Mouse (Mus musculus) MEL (cell line): Measurements from ENCODE around the gene Nt5e. TPM values are rescaled to one million over a fixed set of nuclear protein-coding genes. Genes with fewer than 3 reads are reported as not detected.

Source experiments
- DNase-seq: peaks from one replicate; pipeline ENCODE4 v3.0.0; 2011; ENCODE audit warnings: low read depth, low spot score
- H3K27ac ChIP-seq: 2 replicates; pipeline ENCODE4 v1.5.1; 2012; ENCODE audit warnings: low read depth, mild to moderate bottlenecking, control low read depth, low read length, moderate library complexity; ENCODE audit not compliant: control insufficient read depth
- H3K27me3 ChIP-seq, 2 experiments: fragments of 150-350 bp in 1 of 2; sonication (generic) in 1 of 2; 2 replicates each; pipeline ENCODE4 v1.6.1; 2012; ENCODE audit warnings: low read length in 2 of 2, mild to moderate bottlenecking in 2 of 2, improper control_type of control experiment in 1 of 2, moderate library complexity in 1 of 2; ENCODE audit not compliant: insufficient read depth in 2 of 2, control insufficient read depth in 1 of 2
- H3K36me3 ChIP-seq, 2 experiments: 2 replicates each; pipeline ENCODE4 v1.6.1; 2012 to 2014; ENCODE audit warnings: low read length in 2 of 2, improper control_type of control experiment in 1 of 2, inconsistent platforms in 1 of 2, mild to moderate bottlenecking in 1 of 2; ENCODE audit not compliant: insufficient read depth in 2 of 2, control insufficient read depth in 1 of 2
- H3K4me1 ChIP-seq, 2 experiments: fragments of 150-350 bp in 1 of 2; sonication (generic) in 1 of 2; 2 replicates each; pipeline ENCODE4 v1.6.1; 2012; ENCODE audit warnings: low read length in 2 of 2, improper control_type of control experiment in 1 of 2, mild to moderate bottlenecking in 1 of 2; ENCODE audit not compliant: insufficient read depth in 2 of 2, control insufficient read depth in 1 of 2
- H3K4me3 ChIP-seq, 2 experiments: fragments of 150-350 bp in 1 of 2; sonication (generic) in 1 of 2; 2 replicates each; pipeline ENCODE4 v1.5.1; 2012; ENCODE audit warnings: low read depth in 2 of 2, low read length in 2 of 2, mild to moderate bottlenecking in 2 of 2, moderate library complexity in 2 of 2, control low read depth in 1 of 2, improper control_type of control experiment in 1 of 2; ENCODE audit not compliant: control insufficient read depth in 1 of 2, insufficient read depth in 1 of 2
- H3K79me2 ChIP-seq: 2 replicates; pipeline ENCODE4 v1.6.1; 2012; ENCODE audit warnings: mild to moderate bottlenecking, low read length, moderate library complexity; ENCODE audit not compliant: control insufficient read depth, poor library complexity, insufficient read depth
- H3K9ac ChIP-seq: 2 replicates; pipeline ENCODE4 v1.6.1; 2012; ENCODE audit warnings: low read depth, mild to moderate bottlenecking, control low read depth, low read length, moderate library complexity; ENCODE audit not compliant: control insufficient read depth, poor library complexity, severe bottlenecking
- H3K9me3 ChIP-seq: fragments of 150-350 bp; sonication (generic); replicated peaks from 2 replicates; pipeline ENCODE4 v1.6.1; 2012; ENCODE audit warnings: mild to moderate bottlenecking, low read length, improper control_type of control experiment, moderate library complexity; ENCODE audit not compliant: insufficient read depth
- CHD2 ChIP-seq: IDR thresholded peaks from 2 replicates; pipeline ENCODE4 v1.6.1; 2011; ENCODE audit warnings: low read length, improper control_type of control experiment
- CTCF ChIP-seq, 3 experiments: IDR thresholded peaks in 2 of 3; conservative IDR thresholded peaks in 1 of 3; 2 replicates each; pipeline ENCODE4 v1.5.1; 2011 to 2012; ENCODE audit warnings: low read length in 3 of 3, low read depth in 2 of 3, mild to moderate bottlenecking in 2 of 3, improper control_type of control experiment in 1 of 3, inconsistent platforms in 1 of 3, mixed read lengths in 1 of 3, moderate library complexity in 1 of 3; ENCODE audit not compliant: control insufficient read depth in 1 of 3, insufficient read depth in 1 of 3, poor library complexity in 1 of 3, severe bottlenecking in 1 of 3
- ELF1 ChIP-seq: IDR thresholded peaks from 2 replicates; pipeline ENCODE4 v1.6.1; 2014; ENCODE audit warnings: low read depth, mild to moderate bottlenecking, inconsistent platforms, low read length, improper control_type of control experiment, moderate library complexity
- GABPA ChIP-seq: IDR thresholded peaks from 2 replicates; pipeline ENCODE4 v1.6.1; 2012; ENCODE audit warnings: low read depth, mild to moderate bottlenecking, inconsistent platforms, low read length, improper control_type of control experiment, moderate library complexity
- JUND ChIP-seq: IDR thresholded peaks from 2 replicates; pipeline ENCODE4 v1.6.1; 2011; ENCODE audit warnings: low read depth, mild to moderate bottlenecking, improper control_type of control experiment, low read length
- KAT2A ChIP-seq: conservative IDR thresholded peaks from 2 replicates; pipeline ENCODE4 v1.6.1; 2012; ENCODE audit warnings: low read depth, low read length, improper control_type of control experiment, inconsistent platforms
- MXI1 ChIP-seq: IDR thresholded peaks from 2 replicates; pipeline ENCODE4 v1.6.1; 2011; ENCODE audit warnings: mild to moderate bottlenecking, low read depth, low read length, improper control_type of control experiment
- NELFE ChIP-seq: IDR thresholded peaks from 2 replicates; pipeline ENCODE4 v1.6.1; 2011; ENCODE audit warnings: low read depth, low read length, improper control_type of control experiment
- POLR2AphosphoS2 ChIP-seq: IDR thresholded peaks from 2 replicates; pipeline ENCODE4 v1.6.1; 2011; ENCODE audit warnings: low read length, improper control_type of control experiment
- POLR2AphosphoS5 ChIP-seq: IDR thresholded peaks from 2 replicates; pipeline ENCODE4 v1.6.1; 2012; ENCODE audit warnings: low read depth, borderline replicate concordance, mild to moderate bottlenecking, inconsistent platforms, low read length, moderate library complexity, mixed read lengths
- RAD21 ChIP-seq: IDR thresholded peaks from 2 replicates; pipeline ENCODE4 v1.6.1; 2011; ENCODE audit warnings: mild to moderate bottlenecking, low read depth, low read length, improper control_type of control experiment
- SIN3A ChIP-seq: IDR thresholded peaks from 2 replicates; pipeline ENCODE4 v1.6.1; 2012; ENCODE audit warnings: low read length, improper control_type of control experiment, inconsistent platforms
- SMC3 ChIP-seq: IDR thresholded peaks from 2 replicates; pipeline ENCODE4 v1.6.1; 2011; ENCODE audit warnings: low read depth, low read length, improper control_type of control experiment
- TAL1 ChIP-seq: IDR thresholded peaks from 2 replicates; pipeline ENCODE4 v1.6.1; 2012; ENCODE audit warnings: mild to moderate bottlenecking, inconsistent platforms, low read length, moderate library complexity, mixed read lengths
- TBP ChIP-seq: IDR thresholded peaks from 2 replicates; pipeline ENCODE4 v1.8.0; 2011; ENCODE audit warnings: low read depth, low read length, improper control_type of control experiment
- TCF12 ChIP-seq: IDR thresholded peaks from 2 replicates; pipeline ENCODE4 v1.6.1; 2014; ENCODE audit warnings: low read depth, mild to moderate bottlenecking, inconsistent platforms, low read length, improper control_type of control experiment, moderate library complexity
- UBTF ChIP-seq: IDR thresholded peaks from 2 replicates; pipeline ENCODE4 v1.6.1; 2012; ENCODE audit warnings: low read depth, mild to moderate bottlenecking, inconsistent platforms, low read length, improper control_type of control experiment, moderate library complexity, borderline replicate concordance; ENCODE audit not compliant: insufficient read depth
- ZC3H11A ChIP-seq: IDR thresholded peaks from 2 replicates; pipeline ENCODE4 v1.6.1; 2012; ENCODE audit warnings: low read depth, mild to moderate bottlenecking, inconsistent platforms, low read length, improper control_type of control experiment
- ZMIZ1 ChIP-seq: IDR thresholded peaks from 2 replicates; pipeline ENCODE4 v1.6.1; 2012; ENCODE audit warnings: low read depth, mild to moderate bottlenecking, inconsistent platforms, low read length, improper control_type of control experiment, moderate library complexity
- polyA plus RNA-seq, 2 experiments: library from polyadenylated mRNA; stranded (reverse) in 1 of 2; unstranded in 1 of 2; fragments of >175 nt in 1 of 2; fragments of >200 nt in 1 of 2; gene quantifications; 2 replicates each; pipeline versions ENCODE4 v1.2.1 to v1.2.4; 2012; ENCODE audit warnings: low replicate concordance in 2 of 2, low read depth in 1 of 2; ENCODE audit not compliant: insufficient read length in 2 of 2, insufficient read depth in 1 of 2, missing spikeins in 1 of 2
- total RNA-seq: library from RNA; depleted of rRNA; stranded (reverse); fragments of 300-350 nt; gene quantifications from 2 replicates; pipeline ENCODE4 v1.2.3, GENCODE M21; 2012

The Nt5e gene
- total and polyA plus RNA-seq, 3 experiments = 0.12 to 0.19 TPM; not detected in 1

DNA sequence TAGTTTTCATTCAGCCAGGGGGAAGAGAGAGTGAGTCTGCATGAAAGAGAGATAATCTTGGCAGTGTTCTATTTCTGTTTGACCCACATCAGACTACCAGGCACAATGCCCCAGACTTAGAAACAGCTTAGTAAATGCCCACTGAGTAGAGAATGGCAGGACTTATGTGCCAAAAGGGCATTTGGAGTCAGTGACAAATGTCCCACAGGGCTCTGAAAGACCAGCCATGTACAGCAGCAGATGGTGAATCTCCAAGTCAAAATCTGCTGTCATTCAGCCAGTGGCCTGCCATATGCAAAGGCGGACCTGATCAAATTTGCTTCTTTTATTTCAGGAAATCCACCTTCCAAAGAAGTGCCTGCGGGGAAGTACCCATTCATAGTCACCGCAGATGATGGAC, 36.1 kb downstream of the Nt5e start:
- Histone ChIP-seq H3K4me1 (peaks cover 15 to 22% of the 10 kb centered on the region in 2 experiments), H3K4me3 (no peak overlapping the region), H3K27ac (no peak overlapping the region), H3K36me3 (peaks cover 0 to 13% of the 10 kb centered on the region in 2 experiments; a peak in 2 of 4 replicates), H3K9ac (no peak overlapping the region), H3K9me3 (no peaks in the 10 kb centered on the region), H3K79me2 (no peaks in the 10 kb centered on the region), H3K27me3 (no peaks in the 10 kb centered on the region)
- DNase-seq = no peak
- TF ChIP-seq KAT2A (no peak), ELF1 (no peak), CHD2 (no peak), TAL1 (no peak), POLR2AphosphoS2 (no peak), NELFE (no peak), POLR2AphosphoS5 (no peak), RAD21 (no peak), ZC3H11A (no peak), GABPA (no peak)

DNA sequence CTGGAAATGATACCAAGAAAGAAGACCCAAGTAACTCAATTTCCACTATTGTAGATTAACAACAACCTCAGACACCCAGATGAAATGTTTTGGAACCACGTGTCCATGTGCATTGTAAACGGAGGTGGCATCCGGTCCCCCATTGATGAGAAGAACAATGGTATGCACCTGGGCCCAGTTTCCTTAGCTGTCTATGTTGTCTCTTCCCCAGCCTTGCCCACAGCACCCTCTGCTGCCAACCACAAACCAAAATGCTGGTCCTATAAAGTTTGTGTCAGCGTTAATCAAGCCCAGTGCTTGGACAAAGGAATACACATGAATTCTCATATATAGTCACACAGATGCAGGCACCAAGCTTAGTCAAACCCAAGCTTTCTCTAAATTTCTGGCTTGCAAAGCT, 39.3 kb downstream of the Nt5e start:
- H3K4me1 ChIP-seq = peaks cover 10 to 18% of the 10 kb centered on the region in 2 experiments
- H3K4me3 ChIP-seq = no peak overlapping the region
- no peaks in the 10 kb centered on the region for H3K79me2 ChIP-seq
- no peaks in the 10 kb centered on the region for H3K9me3 ChIP-seq
- H3K9ac ChIP-seq = no peak overlapping the region
- no peak overlapping the region for H3K27ac ChIP-seq
- TF ChIP-seq CTCF (IDR thresholded peaks at IDR 0.05 in 2 of 3, conservative IDR thresholded peaks at IDR 0.05 in 1 of 3; ENCODE audit: control insufficient read depth in 1 of 3, insufficient read depth in 1 of 3, low read depth in 2 of 3, low read length in 3 of 3, poor library complexity in 1 of 3, severe bottlenecking in 1 of 3) = peak in 1 of 3 experiments; percentile 28; a peak in 1 of 6 replicates
- no peak for TF ChIP-seq ZMIZ1
- TF ChIP-seq SMC3 = 0 out of 2 replicates have a peak, but pooled peaks have one; percentile 10
- no peak for TF ChIP-seq TBP
- peak; percentile 7 for TF ChIP-seq RAD21
- TF ChIP-seq, all 39 proteins: peak for 3
- H3K27me3 ChIP-seq = no peaks in the 10 kb centered on the region
- DNase-seq = no peak
- peaks cover 0 to 14% of the 10 kb centered on the region in 2 experiments; a peak in 2 of 4 replicates for H3K36me3 ChIP-seq

DNA sequence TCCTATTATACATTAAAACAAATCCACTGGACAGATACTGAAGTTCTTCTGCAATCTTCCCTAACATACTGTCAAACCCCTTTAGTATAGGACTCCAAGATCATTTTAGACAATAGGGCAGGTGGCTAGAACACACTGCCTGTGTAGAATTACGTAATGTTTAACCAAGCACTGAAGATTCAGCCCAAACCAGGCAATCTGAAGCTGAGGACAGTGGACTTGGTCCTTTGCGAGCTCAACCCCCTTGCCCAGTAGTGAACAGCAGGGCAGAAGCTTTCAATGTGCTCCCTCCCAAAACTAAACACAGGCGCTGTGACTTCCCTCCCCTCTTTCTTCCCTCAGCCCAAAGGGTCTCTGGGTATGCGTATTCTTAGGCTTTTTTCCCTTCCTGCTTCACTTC, 39.8 kb downstream of the Nt5e start:
- H3K36me3 ChIP-seq = peaks cover 0 to 11% of the 10 kb centered on the region in 2 experiments; a peak in 2 of 4 replicates
- H3K4me1 ChIP-seq = peaks cover 6 to 17% of the 10 kb centered on the region in 2 experiments
- no peak for DNase-seq
- H3K79me2 ChIP-seq = no peaks in the 10 kb centered on the region
- H3K4me3 ChIP-seq = no peak overlapping the region
- H3K27ac ChIP-seq = no peak overlapping the region
- H3K27me3 ChIP-seq = no peaks in the 10 kb centered on the region
- TF ChIP-seq KAT2A = no peak
- no peak for TF ChIP-seq TCF12
- no peak for TF ChIP-seq JUND
- TF ChIP-seq MXI1 = no peak
- TF ChIP-seq ELF1 = no peak
- no peak for TF ChIP-seq UBTF
- TF ChIP-seq SIN3A = no peak
- no peaks in the 10 kb centered on the region for H3K9me3 ChIP-seq
- no peak overlapping the region for H3K9ac ChIP-seq
